Mouse (Mus musculus): Measurements from ENCODE around the gene Utp14a. TPM values are rescaled to one million over a fixed set of nuclear protein-coding genes. Genes with fewer than 3 reads are reported as not detected.

Utp14a gene
- 29.2 TPM for polyA plus RNA-seq (2014; fragmentation: Illumina TruSeq; extraction: RNeasy Lipid Tissue Mini Kit (QIAGEN cat#74804); ENCODE audit: low read depth, low replicate concordance)

GRCm38 (mm10) chrX:48256468-48257007, at the start of gene Utp14a:
Utp14a (plus strand) TSS chrX:48256862.

GRCm38 (mm10) chrX:48208519-48209185, 48.0 kb upstream of the Utp14a start, which contains the start of gene Zdhhc9:
Zdhhc9 (minus strand) TSS chrX:48208878.

Other genes starting within 250 kb of the Utp14a start
- gene Apln, start 222.0 kb upstream of the Utp14a start, polyA plus RNA-seq (2014; fragmentation: Illumina TruSeq; extraction: RNeasy Lipid Tissue Mini Kit (QIAGEN cat#74804); ENCODE audit: low read depth, low replicate concordance): 1.0 TPM
- 2.4 TPM for gene Xpnpep2, start 148.1 kb upstream of the Utp14a start, polyA plus RNA-seq (2014; fragmentation: Illumina TruSeq; extraction: RNeasy Lipid Tissue Mini Kit (QIAGEN cat#74804); ENCODE audit: low read depth, low replicate concordance)
- 2.6 TPM for gene Sash3, start 110.4 kb upstream of the Utp14a start, polyA plus RNA-seq (2014; fragmentation: Illumina TruSeq; extraction: RNeasy Lipid Tissue Mini Kit (QIAGEN cat#74804); ENCODE audit: low read depth, low replicate concordance)
- gene Zdhhc9, start 48.0 kb upstream of the Utp14a start, polyA plus RNA-seq (2014; fragmentation: Illumina TruSeq; extraction: RNeasy Lipid Tissue Mini Kit (QIAGEN cat#74804); ENCODE audit: low read depth, low replicate concordance): 44.5 TPM
- gene Bcorl1, start 84.5 kb downstream of the Utp14a start, polyA plus RNA-seq (2014; fragmentation: Illumina TruSeq; extraction: RNeasy Lipid Tissue Mini Kit (QIAGEN cat#74804); ENCODE audit: low read depth, low replicate concordance): 1.3 TPM
- gene Elf4, start 206.3 kb downstream of the Utp14a start, polyA plus RNA-seq (2014; fragmentation: Illumina TruSeq; extraction: RNeasy Lipid Tissue Mini Kit (QIAGEN cat#74804); ENCODE audit: low read depth, low replicate concordance): 32.9 TPM